Mouse (Mus musculus): ENCODE data around the gene Rnasek.
A peak's percentile ranks its signal among the peaks of the same experiment; 100 is the strongest.

Gene Rnasek

DNA sequence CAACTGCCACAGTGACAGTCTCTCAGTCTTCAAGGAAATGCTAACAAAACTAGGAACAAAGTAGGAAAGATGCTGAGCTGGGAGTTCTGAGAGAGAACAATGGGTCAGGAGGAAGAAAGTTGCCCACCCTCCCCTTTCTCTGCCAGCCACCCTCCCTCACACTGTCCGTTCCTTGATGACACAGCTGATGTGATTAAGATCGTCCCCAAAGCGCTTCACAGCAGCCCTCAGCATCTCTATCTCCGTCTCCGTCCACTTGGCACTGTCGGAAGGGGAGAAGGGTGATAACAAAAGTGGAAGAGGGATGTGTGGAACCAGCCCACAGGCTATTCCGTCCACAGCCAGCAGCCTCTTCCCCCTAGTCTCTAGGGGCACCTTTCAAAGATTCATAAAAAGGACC lies 2.9 kb downstream of the Rnasek start:
- DNase-seq (ENCODE audit: low read depth): no peak

DNA sequence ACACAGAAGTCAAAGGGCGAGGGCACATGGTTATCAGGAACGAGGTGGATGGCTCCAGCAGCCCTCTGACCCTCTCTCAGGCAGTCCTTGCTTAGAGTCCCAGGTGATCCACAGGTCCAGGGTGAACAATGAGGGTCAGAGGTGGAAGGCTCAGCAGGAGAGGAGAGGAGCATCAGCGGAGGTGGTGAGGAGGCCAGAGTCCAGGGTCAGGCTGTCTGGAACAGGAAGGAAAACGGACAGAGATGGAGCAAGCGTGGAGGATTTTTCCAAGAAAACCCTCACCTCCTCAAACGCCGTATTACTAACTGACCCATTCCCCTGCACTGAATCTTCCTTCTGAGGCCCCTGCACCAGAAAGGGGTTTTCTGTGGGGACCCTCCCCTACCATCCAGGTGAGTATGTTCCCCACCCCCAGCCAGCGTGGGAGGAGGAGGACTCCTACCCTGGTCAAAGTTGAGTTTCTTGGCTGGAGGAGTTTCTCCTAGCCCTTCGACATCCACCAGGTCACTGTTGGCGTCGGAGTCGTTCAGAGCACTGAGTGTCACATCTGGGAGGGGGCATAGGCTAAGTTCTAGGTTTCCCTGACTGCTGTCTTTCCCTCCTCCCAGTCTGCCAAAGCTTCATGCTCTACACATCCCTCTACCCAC lies 4.3 kb downstream of the Rnasek start:
- DNase-seq (ENCODE audit: low read depth): no peak

DNA sequence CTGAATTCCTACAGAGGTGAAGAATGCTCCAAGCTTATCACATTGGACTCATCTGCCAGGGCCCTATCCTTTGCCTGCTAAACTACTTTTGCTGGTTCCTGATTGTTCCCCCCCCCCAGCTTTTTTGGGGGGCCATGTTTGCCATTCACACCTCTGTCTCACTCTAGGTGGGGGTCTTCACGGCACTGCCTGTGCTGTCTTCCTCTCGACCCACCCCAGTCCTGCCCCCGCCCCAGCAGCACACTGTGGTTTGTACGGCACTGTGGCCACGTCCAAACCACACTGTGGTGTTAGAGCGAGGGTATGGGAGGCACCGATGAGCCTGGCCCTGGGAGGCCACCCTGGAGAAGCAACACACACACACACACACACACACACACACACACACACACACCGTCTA lies 5.1 kb downstream of the Rnasek start:
- no peak for DNase-seq (ENCODE audit: low read depth)

DNA sequence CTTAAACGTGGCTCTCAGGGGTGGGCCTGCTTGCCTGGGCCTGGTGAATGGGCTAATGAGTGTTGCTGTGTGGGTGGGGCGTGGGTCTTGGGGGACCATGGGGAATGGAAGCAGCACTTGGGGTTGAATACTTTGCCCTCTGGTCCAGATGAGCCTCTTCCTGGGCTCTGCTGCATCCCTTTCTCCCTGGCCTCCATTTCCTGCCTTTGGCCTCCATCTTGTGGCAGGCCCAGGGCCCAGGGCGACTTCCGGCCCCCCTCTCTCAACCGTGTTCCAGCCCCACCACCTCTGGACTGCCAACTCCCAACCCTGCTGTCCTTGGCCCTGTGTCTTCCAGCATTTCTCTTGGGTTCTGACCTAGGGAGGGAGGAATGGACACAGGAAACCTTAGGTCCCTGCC lies 5.6 kb downstream of the Rnasek start:
- no peak for DNase-seq (ENCODE audit: low read depth)

DNA sequence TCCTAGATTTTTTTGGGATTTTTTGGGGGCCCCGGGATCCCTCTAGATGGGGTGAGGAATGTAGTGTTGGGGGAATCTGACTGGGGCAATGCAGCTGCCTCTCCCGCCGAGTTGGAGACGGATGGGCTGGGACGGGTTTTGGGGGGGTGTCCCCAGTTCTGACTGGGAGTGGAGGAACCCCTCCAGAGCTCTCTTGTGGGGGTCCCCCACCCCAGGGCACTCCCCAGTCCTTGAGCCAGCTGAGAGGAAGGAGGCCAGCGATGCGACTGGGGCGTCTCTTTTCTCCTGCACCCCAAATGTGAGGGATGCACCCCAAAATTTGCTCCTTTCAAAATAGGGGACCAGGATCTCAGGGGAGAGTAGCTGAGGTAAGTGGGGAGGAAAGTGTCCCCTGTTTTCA lies 6.6 kb downstream of the Rnasek start:
- DNase-seq (ENCODE audit: low read depth): peak; percentile 48

DNA sequence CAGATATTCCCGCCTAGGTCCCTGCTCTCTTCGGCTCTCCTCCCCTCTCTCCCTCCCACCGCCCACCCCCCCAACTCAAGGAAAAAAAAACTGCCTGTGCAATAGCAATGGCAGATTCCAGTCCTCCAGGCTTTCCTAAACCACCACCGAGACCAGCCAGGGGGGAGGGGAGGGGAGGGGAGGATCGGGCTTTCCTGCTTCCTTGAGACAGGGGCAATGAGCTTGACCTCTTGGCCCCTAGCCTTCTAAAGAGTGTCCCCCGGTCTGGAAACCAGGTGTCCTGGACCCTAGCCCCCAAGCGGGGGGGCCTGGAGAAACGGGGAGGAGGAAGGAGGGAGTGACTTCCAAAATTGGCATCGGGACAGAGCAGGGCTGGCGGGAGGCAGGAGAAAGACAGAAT lies 7.1 kb downstream of the Rnasek start:
- peak; percentile 86 for DNase-seq (ENCODE audit: low read depth)

DNA sequence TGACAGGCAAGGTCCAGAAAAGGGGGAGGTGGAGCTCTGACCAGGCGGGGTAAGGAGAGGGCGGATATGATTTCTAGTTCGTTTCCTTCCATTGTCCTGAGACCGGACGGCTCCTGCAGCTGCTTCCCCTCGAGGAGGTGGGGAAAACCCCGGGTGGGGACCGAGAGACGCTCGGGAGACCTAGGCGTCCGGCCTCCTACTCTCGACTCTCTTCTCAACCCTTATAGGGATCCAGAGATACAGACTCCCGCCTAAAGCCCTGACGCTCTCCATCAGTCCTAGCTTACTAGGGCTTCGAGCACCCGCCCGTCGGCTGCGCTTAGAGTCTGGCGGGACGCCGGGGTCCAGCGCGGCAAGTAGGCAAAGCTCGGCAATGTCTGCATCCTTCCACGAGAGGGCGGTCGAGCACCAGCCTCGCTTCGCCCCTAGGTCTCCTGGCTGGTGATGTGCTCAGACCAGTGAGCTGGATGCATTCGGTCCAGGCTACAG lies 9.4 kb downstream of the Rnasek start:
- peak; percentile 96 for DNase-seq (ENCODE audit: low read depth)

DNA sequence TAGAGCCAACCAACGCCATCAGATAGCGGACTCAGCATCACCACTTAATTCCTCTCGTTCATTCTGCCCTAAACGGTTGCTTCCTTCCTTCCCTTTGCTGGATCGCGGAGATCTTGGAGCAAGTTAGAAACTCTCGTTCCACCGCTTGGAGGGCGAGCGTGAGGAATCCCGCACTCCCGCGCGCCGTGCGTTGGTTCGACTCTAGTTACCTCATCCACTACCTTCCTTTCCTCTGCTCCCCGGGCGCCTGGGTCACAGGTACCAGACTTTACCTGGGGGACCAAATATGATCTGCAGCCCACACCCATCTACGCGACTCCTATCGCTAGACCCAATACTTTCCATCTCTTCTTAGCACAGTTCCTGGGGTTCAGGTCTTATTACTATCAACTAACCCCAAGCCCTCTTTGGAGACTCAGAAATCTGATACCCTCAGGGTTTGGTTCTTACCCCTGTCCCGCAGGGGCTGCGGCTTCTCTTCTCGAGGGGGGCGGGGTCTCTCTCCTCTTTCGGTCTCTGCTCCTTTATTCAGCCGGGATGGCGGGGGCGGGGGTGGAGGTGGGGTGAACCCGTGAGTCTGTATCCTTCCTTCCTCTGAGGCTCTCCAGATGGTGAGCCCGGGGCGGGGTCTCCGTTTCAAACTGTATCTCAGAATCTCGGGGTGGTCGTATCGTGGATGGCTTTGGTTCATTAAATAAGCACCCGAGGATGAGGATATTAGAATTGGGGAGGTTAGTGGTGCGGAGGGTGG lies 10.2 kb downstream of the Rnasek start, which contains the start of gene Bcl6b:
Gene Bcl6b, minus strand, starts transcription at position 539 of the 751 bp plus-strand sequence.
- no peak for DNase-seq (ENCODE audit: low read depth)

DNA sequence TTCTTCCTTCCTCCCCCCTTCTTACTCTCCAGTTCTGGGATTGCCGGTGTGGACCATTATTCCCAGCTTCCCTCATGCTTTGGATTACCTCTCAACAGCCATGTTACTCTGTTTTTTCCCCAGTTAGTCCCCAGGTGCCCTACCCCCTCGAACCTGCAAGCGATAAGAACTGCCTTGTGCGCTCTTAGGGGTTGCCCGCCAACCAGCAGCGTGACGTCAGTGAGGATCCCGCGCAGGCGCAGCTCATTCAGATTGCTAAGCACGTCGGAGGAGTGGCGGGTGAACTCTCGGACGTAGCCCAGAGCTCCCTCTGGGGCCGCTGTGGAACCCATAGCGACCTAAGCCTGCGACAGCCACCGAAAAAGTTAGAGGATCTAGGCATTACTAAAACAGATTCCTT lies 10.8 kb downstream of the Rnasek start:
- DNase-seq (ENCODE audit: low read depth): no peak

DNA sequence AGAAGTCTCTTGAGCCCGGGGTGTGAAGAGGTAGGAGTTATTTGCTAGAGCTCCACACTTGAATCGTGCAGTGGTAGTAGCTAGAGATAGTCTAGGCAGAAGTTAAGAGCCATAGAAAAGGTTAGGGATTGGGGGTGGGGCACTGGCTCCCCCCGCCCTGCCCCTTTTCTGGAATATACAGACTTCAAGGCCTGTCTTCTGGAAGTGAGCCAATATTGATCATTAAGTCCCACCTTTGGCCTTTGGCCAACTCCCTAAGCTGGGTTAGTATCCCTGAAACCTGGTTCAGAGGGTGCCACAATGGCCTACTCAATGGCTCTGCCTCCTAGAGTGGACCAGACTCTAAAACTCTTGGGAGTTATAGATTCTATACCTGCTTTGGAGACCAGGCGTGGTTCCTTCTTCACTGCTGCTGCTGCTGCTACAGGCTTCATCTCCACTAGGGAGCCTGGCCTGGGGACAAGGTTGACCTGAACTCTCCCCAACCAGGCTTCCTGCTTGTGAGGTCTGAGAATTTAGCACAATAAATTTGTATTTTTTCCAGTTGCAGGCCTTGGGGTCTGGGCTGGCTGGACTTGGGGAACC lies 11.9 kb downstream of the Rnasek start:
- no peak for DNase-seq (ENCODE audit: low read depth)

DNA sequence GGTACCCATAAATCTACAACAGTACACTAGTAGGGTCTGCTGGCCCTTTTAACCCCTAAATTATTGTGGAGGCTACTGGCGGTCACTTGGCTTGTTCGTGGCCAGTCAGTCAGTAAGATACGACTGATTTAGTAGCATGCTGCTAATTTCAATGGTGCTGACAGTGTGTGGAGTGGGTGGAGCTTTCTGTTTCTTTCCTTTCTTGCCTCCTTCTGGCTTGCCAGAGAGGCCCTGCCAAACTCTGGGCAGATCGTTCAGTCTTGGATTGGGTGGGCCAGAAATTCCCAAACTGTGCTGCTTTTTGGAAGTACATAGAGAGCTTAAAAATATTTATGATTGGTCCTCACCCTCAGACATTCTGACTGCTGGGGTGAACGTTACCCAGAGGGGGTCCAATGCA lies 12.5 kb downstream of the Rnasek start:
- DNase-seq (ENCODE audit: low read depth): no peak

DNA sequence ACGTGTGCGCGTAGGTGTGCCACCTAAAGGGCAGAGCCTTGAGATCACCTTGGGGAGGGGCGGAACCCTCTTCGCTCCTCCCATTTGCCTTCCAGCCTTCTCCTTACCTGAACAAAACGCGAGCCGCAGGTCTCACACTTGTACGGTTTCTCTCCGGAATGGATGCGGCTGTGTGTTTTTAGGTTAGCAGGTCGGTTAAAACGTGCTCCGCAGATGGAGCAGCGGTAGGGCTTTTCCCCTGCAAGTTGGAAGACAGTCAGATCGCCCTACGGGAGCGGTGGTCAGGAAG lies 13.1 kb downstream of the Rnasek start:
- DNase-seq (ENCODE audit: low read depth): no peak

DNA sequence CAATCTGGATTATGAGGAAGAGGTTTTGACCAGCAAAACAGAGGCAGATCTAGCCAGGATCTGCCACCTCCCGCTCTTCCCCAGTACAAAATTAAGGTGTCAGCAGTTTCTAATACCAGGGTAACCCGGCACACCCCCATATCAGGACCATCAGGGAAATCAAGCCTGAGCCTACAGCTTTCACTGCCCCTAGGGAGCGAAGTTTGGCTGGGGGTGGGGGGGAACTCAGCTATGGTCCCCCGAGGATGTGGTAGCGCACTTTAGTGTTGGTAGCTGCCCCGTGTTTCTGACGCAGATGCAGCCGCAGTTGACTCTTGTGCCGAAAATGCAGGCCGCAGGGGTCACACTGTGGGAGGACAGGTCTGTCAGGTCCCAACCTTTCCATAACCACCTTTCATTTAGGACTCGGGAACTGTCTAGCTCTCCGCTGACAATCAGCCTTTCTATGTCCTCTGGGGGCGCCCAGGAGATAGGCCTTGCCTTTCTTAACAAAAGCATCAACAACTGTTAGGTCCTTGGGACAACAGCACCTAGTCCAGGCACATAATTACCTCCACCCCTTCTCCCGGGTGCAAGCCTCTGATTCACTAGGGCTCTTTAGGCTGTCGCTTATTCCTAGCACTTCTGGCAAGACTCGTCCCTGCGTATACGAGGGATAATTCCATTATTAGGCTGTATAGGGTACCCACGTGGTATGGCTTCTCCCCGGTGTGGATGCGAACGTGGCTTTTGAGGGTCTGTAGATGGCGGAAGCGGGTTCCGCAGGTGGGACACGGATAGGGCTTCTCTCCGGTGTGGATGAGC lies 13.6 kb downstream of the Rnasek start:
- DNase-seq (ENCODE audit: low read depth): no peak

DNA sequence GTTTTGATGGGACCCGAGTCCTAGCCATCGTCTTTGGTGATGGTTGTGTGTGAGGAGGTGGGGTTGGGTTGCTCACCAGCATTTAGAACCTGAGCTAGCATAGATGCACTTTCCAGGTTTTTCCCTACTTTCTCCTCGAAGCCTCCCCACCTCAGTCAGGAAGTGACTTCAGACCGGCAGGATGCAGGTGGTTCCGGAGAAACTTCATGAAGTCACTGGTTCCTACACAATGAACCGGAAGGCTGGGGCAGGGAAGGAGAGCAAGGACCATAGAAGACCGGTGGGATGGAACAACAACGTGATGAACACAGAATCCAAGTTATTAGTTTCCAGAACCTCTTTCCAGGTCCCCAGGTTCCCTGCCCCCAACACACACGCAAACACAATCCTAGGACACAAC lies 15.9 kb downstream of the Rnasek start:
- DNase-seq (ENCODE audit: low read depth): no peak

DNA sequence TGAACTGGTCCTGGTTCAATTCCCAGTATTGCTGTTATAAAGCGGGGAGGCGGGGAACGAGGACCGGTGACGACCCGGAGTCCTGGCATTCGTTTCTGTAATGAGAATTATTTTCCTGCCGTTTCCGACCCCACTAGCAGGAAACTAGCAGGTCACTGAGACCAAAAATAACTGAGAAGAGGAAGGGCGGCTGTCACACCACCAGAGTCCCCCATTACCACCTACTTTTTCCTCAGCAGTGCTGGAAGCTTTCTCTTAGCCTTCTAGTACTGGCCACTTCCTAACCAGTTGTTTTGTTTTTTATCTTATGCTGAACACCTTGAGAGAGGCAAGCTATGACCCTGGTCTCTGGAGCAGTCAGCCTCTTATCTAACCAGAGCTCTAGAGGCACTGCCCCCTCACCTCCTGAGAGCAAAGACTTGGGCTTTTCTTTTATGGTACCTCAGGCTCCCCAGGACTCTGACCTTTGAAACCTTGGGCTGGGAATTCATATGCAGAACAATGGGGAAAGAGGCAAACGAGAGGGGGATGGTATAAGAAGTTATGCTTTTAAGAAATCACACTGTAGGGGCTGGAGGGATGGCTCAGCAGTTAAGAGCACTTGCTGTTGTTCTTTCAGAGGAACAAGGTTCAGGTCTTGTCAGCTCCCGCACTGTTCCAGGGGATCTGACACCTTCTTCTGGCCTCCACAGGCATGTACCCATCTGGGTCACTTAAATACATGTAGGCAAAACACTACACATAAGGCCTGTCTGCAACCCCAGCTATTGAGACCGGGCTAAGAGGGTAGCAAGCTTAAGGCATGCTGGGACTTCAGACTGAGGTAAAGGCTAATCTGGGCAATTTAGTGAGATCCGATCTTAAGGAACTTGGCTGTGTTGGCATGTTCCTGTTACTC lies 17.8 kb downstream of the Rnasek start:
- DNase-seq (ENCODE audit: low read depth): no peak

DNA sequence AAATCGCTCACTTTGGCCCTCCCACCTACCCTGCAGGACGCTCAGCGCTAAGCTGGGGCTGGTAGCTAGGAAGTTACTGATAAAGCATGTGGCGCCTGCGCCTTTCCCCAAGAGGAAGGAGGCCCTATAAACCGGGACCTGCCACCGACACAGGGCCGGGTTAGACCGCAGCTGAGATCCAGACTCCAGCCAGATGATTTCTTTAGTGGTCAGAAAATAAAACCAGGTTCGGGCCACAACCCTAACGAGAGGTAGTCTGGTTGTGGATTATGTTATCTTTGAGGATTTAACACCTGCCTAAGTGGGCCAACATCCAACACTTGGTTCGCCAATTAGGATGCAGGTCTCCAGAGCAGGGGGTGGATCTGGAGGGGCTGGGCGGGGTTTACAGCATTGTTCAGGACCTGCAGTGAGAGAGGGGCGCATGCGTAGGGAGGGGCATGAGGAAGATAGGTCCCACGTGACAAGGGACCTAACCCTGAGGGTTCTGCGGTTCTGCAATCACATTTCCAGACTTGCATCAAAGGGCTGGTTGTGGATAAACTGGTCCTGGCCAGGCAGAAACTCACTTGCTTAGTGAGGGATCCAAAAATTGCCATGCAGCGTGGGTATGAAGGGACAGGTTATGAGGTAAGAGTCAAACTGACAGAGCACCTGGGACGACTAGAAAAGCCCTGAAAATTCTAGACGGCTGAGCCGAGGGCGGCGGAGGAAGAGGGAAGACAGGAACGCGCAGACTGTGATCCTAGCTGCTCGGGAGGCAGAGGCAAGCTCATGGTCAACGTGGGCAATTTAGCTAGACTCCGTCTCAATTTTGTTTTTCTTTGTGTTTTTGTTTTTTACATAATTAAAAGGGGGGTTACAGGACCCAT lies 18.7 kb downstream of the Rnasek start, which contains the start of gene Slc16a13:
Gene Slc16a13, minus strand, starts transcription at position 334 of the 872 bp plus-strand sequence.
- DNase-seq (ENCODE audit: low read depth): peak; percentile 96

DNA sequence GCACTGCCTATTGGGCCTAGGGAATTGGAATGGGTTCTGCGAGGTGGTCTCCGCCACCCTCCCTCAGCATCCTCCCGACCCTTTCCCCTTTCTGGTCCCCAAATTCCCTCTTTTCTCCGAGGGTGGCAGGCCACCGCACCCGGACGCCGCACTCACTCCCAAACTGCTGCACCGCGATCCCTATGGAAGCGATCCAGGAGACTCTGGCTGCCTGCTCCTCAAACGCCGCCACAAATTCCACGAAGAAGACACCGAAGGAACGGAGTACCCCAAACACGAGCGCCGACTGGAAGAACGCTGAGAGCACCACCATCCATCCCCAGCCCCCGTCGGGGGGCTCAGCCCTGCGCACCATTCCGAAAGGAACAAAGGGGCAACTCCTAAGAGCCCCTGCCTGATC lies 19.3 kb downstream of the Rnasek start:
- DNase-seq (ENCODE audit: low read depth): peak; percentile 48

DNA sequence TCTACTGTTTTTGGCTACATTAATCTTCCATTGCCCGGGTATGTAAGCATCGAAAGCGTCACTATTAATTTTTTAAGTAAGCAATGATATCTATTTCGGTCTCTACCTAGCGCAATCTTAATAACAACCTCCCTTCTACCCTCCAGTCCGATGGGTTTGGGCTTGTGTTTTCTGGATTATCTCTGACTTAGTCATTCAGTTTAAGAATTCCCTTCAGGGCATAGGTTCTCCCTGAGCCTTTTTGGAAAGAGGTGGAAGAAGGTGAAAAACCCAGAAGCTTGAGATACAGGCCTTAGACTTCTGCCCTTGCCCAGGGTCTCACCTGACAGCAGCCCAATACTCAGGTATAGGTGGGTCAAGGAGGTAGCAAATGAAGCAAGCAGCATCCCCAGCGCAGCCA lies 19.8 kb downstream of the Rnasek start:
- no peak for DNase-seq (ENCODE audit: low read depth)

DNA sequence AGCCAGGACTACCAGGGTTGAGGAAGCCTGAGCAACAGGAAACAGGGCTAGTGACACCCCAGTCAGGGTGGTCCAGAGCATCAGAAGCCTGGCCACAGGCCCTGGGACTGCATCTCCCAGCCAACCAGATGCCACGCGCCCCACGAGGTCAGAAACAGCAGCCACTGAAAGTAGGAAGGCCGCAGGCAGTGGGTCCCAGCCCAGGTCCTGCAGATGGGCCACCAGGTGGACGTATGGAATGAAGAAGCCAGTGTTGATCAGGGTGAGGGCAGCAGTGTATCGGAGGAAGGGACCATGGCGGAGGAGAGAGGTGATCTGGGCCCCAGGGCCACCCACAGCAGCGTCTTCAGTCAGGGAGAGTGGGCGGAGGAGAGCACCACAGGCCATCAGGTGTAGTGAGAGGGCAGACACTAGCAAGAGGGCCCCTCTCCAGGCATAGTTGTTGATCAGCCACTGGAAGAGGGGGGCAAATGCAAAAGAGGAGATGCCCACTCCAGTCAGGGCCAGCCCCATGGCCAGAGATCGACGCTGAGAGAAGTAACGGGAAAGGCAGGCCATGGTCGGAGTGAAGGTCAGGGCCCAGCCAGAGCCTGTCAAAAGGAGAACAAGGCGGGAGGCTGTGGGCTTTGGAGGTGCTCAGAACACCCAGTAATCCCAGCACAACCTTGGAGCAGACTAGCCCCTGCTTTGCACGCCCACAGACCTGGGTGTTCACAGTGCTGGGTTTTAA lies 20.7 kb downstream of the Rnasek start:
- no peak for DNase-seq (ENCODE audit: low read depth)

DNA sequence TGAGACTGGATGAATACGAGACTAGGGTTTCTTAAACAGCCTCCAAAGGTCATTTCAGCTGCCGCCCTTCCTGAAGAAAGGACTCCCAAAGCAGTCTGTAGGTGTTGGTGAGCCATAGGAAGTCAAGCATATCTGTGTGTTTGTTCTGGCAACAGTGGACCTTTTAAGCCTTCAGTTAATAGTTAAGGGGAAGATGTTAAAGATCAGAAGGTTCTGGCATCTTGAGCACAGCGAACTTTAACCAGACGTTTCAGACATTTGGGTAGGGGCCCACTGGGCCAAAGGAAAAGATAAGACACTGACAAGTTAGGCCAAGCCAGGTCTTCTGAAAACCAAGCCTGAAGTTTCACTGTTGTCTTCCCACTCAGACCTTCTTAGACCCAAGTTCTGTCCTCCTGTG lies 21.6 kb downstream of the Rnasek start:
- no peak for DNase-seq (ENCODE audit: low read depth)
